Mouse (Mus musculus) cerebellum, postnatal 25 days (tissue): Measurements from ENCODE around the gene Zfp932.
"Not testable (repeated sequence)": the region's sequence is repeated elsewhere in the genome, so short reads cannot be mapped to it uniquely, and the experiment has no call there.

ENCODE experiments used
- DNase-seq, 2 experiments: peaks; one replicate each; pipeline ENCODE4 v3.0.0; 2021; ENCODE audit warnings: mixed read lengths in 2 of 2

The Zfp932 gene

DNA sequence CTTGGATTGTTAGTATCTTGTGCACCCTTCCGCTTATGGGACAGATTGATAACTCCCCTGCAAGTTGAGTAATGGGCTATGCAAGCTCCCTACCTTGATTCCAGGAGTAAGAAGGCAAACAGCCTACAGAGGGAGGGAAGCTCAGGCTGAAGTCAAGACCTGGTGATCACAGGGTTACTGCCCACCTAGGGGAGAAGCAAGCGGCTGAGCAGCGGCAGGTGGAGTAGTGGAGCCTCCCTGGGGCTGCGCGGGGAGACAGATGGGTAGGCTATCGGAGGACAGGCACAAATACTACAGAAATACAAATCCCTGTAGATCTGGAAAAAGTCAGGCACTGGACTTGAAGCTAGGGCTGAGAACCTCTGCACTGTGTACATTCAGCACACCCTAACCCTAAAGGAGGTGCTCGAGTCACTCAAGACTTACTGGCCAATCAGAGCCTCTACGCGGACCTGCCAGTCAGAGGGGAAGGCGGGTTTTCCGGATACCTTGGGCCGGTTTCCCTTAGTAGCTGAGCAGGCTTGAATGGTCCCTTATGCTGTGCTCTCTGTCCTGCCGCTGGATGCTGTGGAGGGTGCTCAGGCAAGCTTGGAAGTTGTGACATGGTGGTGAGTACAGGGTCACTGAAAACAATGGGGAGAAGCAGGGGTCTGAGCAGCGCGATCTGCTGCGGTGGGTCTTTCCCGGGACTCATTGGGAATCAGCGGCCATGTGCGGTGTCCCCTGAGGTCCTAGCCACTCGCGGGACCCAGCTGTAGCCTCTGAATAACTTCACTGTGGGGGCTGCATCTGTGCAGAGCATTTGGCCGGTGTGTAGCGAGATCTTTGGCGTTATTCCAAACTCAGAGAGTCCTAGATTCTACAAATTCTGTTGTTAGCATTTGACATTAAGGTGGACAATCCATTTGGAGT is at the start of gene Zfp932:
TSS of gene Zfp932 (plus strand) at position 496 of the 912 bp plus-strand sequence.
- peak; percentile 78 to 85 for DNase-seq

DNA sequence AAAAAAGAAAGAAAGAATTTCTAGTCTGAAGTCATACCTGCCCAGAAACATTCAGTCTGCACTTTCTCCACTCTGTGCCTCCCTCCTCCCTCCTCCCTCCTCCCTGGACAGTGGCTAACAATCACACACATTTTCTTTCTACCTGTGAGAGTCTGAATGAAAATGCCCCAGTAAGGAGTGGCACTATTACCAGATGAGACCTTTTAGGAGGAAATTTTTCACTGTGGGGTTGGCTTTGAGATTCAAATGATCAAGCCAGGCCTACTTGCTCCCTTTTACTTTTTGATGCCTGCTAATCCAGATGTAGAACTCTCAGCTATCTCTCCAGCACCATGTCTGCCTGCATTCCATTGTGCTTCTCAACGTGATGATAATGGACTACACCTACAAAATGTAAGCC is 46.0 kb upstream of the Zfp932 start:
- no peak for DNase-seq

GRCm38 (mm10) chr5:109980743-109981142 is 15.6 kb upstream of the Zfp932 start:
- not testable (repeated sequence) for DNase-seq

DNA sequence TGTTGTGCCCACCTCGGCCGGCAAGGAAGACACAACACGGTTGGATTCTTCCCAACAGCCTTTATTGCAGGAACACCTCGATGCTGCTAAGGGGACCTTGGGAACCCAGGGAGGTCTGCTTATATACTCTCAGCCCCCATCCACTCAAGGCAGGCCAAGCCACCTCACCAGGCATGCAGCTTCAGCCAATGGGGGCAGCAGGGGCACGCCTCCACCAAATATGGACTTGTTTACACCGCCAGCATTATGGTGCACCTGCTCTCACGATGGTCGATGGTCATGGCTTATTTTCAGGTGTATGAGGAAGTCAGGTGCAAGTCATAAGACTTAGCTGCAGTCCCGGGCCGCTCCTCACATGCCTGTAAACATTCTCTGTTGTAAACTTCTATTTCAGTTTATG is 860 bp upstream of the Zfp932 start:
- DNase-seq = peak in 1 of 2 experiments; percentile 5

- DNase-seq = not testable (repeated sequence)
Measured at GRCm38 (mm10) chr5:110015775-110016174, 19.5 kb downstream of the Zfp932 start.

DNA sequence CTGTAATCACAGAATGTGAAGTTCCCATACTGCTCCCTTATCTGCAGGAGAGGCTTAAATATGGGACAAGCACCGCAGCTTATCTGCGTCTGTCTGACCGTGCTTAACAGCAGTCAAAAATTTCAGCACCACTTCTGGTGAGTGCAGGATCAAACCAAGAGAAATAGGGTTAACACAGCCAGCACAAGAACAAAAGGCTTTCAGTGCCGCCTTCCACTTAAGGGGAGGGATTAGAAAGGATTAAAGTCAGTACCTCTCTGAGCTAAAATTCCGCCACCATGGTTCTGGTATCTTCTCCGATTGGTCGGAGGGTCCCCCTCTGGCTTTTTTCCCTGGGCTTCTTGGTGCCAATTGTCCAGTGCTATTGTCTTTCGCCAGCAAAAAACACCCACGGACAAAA is 27.0 kb downstream of the Zfp932 start:
- DNase-seq = no peak

DNA sequence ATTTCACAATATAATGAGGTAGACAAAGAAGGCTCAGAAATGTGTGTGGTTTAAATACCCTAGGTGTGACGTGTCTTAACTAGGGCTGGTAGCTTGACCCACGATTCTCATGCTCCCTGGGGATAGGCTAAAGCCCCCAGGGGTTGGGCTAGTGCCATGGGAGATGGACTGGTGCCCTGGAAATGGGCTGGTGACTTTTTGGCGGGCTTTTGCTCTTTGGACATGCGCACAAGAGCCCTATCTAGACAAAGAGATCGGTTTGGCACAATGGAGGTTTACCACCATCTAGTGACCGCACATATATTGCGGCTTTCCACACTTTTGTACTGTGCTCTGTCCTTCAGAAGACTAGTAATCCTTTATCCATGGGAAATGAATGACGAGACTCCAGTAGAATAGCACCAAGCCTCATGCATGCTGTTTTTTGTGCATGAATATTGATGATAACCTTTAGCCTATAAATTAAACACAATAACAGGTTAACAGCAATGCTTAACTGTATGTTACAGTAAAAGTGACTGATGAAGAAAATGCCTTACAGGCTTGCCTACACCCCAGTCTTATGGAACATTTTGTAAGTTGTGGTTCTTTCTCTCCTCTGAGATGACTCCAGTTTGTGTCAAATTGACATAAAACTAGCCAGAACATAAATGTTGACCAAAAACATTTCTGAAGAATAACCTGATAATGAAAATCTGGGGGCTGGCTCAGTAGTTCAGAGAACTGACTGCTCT is 27.5 kb downstream of the Zfp932 start:
- peak; percentile 41 to 64 for DNase-seq

GRCm38 (mm10) chr5:110057637-110058408 is 61.5 kb downstream of the Zfp932 start:
- peak; percentile 83 to 87 for DNase-seq
